Mouse (Mus musculus) liver, embryonic 16.5 days (tissue): ENCODE results near the gene 1700080E11Rik. TPM values are rescaled to one million over a fixed set of nuclear protein-coding genes. Genes with fewer than 3 reads are reported as not detected.

Experiments
- ATAC-seq: fragments of 200-750 bp; cut with Nextera tagmentation; 2 replicates; pipeline ENCODE4 v1.8.0; 2017; ENCODE audit warnings: low read depth, mild to moderate bottlenecking, moderate number of reproducible peaks, moderate library complexity
- H3K27ac ChIP-seq: fragments of 300-500 bp; sonication (generic); 2 replicates; pipeline ENCODE4 v1.5.1; 2014; ENCODE audit warnings: mild to moderate bottlenecking, low read length
- H3K27me3 ChIP-seq: fragments of 300-500 bp; sonication (generic); 2 replicates; pipeline ENCODE4 v1.6.1; 2014; ENCODE audit warnings: low read depth, low read length, mixed read lengths; ENCODE audit not compliant: control insufficient read depth, insufficient read depth
- H3K36me3 ChIP-seq: fragments of 300-500 bp; sonication (generic); 2 replicates; pipeline ENCODE4 v1.6.1; 2014; ENCODE audit warnings: mild to moderate bottlenecking; ENCODE audit not compliant: control insufficient read depth, insufficient read depth
- H3K4me1 ChIP-seq: fragments of 300-500 bp; sonication (generic); 2 replicates; pipeline ENCODE4 v1.6.1; 2014; ENCODE audit warnings: low read depth, low read length, mixed read lengths; ENCODE audit not compliant: control insufficient read depth
- H3K4me2 ChIP-seq: fragments of 300-500 bp; sonication (generic); 2 replicates; pipeline ENCODE4 v1.6.1; 2014; ENCODE audit warnings: low read depth, low read length, mixed read lengths
- H3K4me3 ChIP-seq: fragments of 300-500 bp; sonication (generic); 2 replicates; pipeline ENCODE4 v1.5.1; 2014; ENCODE audit warnings: low read depth, mild to moderate bottlenecking, low read length
- H3K9ac ChIP-seq: fragments of 300-500 bp; sonication (generic); 2 replicates; pipeline ENCODE4 v1.6.1; 2014; ENCODE audit warnings: low read depth, low read length
- H3K9me3 ChIP-seq: fragments of 300-500 bp; sonication (generic); replicated peaks from 2 replicates; pipeline ENCODE4 v1.6.1; 2016; ENCODE audit warnings: low read length; ENCODE audit not compliant: control insufficient read depth
- WGBS: fragments of 180-500 bp; shearing (Covaris S2); extraction: QIAGEN DNeasy Blood & Tissue Kit; methylation state at CpG from one replicate; pipeline ENCODE4 v1.1.7; 2014; ENCODE audit not compliant: insufficient replicate concordance; 5-methylcytosine and 5-hydroxymethylcytosine counted together
- polyA plus RNA-seq: library from polyadenylated mRNA; unstranded; fragments of >200 nt; fragmentation: Nextera tagmentation; extraction: Ambion mirVana; gene quantifications from 2 replicates; pipeline ENCODE4 v1.2.1, GENCODE M21; 2015

1700080E11Rik gene
- not detected in 2 replicates for polyA plus RNA-seq

DNA sequence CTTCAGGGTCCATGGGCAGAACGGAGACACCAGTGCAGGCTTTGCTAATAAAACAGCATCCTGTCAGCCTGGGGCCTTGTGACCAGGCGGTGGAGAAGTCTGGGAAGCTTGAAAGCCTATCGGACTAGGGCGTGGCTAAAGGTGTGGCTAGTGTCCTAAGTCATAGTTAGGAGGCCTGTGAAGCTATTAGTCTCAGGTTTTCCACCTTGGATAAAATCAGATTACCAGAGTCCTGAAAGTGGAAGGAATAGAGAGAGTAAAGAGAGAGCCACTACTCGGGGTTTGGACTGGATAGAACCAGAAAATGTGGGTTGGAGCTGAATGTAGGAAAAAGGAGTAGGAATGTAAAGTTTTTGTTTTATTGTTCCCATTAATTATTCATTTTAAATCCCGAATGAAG is at the start of gene 1700080E11Rik:
TSS of gene 1700080E11Rik (minus strand) at position 101 of the 400 bp plus-strand sequence.
- no peak within 1 kb of the TSS for H3K9ac ChIP-seq
- no peaks in the 10 kb centered on the region for H3K27me3 ChIP-seq
- no peak for ATAC-seq
- H3K4me1 ChIP-seq: no peaks in the 10 kb centered on the region
- no peaks in the 10 kb centered on the region for H3K9me3 ChIP-seq
- no peak within 1 kb of the TSS for H3K27ac ChIP-seq
- no peak within 1 kb of the TSS for H3K4me3 ChIP-seq
- 65% methylated on average over 6 of the region's 6 CpGs for WGBS
- H3K36me3 ChIP-seq: no peaks in the 10 kb centered on the region
- no peak within 1 kb of the TSS for H3K4me2 ChIP-seq

DNA sequence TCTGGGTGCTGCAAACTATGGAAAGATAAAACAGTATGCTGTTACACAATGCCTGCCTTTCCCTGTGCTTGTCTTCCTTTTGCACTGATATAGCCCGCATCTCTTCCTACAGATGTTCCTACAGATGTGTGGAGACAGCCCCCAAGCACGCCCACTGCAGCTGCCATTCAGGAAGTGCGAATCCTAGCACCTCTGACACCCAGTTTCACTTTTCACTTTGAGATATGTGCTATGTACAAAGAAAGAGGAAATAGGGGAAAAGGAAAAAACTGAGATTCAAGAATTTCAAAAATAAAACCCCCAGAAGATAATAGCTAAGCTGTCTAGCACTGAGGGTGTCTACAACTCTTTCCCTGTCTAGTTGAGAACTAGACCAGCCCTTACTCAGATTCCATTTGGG is 41.8 kb upstream of the 1700080E11Rik start:
- H3K9me3 ChIP-seq: no peaks in the 10 kb centered on the region
- ATAC-seq: no peak
- H3K4me1 ChIP-seq: no peaks in the 10 kb centered on the region
- no peak overlapping the region for H3K4me2 ChIP-seq
- no peaks in the 10 kb centered on the region for H3K36me3 ChIP-seq
- H3K9ac ChIP-seq: no peak overlapping the region
- H3K27me3 ChIP-seq: no peaks in the 10 kb centered on the region
- H3K4me3 ChIP-seq: no peak overlapping the region
- H3K27ac ChIP-seq: no peak overlapping the region
- WGBS: 37% methylated on average over 3 of the region's 3 CpGs

DNA sequence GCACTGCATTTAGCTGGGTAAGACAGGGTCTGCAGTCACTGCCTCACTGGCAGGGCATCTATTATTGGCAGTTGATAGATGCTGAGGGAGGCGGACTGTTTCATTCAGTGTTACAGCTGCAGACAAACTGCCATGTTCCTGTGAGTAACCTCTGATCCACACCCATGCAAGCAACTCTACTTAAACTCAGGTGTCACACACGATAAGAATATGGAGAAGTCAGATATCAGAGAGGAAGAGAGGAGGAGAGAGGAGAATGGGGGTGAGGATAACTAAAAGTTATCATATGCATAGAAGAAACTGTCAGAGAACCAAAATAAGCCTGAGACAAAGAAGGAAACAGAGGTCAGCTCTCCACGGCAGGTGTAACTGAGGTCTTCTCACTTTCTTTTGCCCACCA is 37.5 kb upstream of the 1700080E11Rik start:
- Histone ChIP-seq H3K4me3 (no peak overlapping the region), H3K9me3 (no peaks in the 10 kb centered on the region), H3K4me2 (no peak overlapping the region), H3K27ac (no peak overlapping the region), H3K36me3 (no peaks in the 10 kb centered on the region), H3K4me1 (no peaks in the 10 kb centered on the region), H3K27me3 (no peaks in the 10 kb centered on the region), H3K9ac (no peak overlapping the region)
- no peak for ATAC-seq
- 52% methylated on average over 3 of the region's 3 CpGs for WGBS

DNA sequence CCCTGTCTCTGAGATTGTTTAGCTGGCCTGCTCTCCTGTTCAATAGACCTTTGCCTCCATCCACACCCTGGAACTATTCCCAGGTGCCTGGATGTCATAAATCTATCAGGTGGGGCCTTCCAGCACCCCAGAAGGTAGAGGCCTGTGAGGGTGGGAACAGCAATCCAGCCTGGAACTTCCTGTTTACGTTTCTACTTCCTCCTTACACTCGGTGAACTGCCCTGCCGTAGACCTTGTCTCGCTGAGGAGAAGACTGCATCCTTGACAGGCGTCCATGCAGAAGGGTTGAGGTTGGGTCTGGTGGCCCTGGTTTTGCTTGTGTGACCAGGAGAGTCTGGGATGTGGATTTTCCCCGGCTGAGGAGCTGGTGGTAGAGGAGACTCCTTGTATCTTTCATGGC is 5.7 kb downstream of the 1700080E11Rik start:
- no peak overlapping the region for H3K9ac ChIP-seq
- H3K4me3 ChIP-seq: no peak overlapping the region
- no peaks in the 10 kb centered on the region for H3K9me3 ChIP-seq
- no peaks in the 10 kb centered on the region for H3K36me3 ChIP-seq
- no peak overlapping the region for H3K4me2 ChIP-seq
- ATAC-seq: no peak
- no peak overlapping the region for H3K27ac ChIP-seq
- H3K27me3 ChIP-seq: no peaks in the 10 kb centered on the region
- H3K4me1 ChIP-seq: no peaks in the 10 kb centered on the region
- 34% methylated on average over 6 of the region's 6 CpGs for WGBS

DNA sequence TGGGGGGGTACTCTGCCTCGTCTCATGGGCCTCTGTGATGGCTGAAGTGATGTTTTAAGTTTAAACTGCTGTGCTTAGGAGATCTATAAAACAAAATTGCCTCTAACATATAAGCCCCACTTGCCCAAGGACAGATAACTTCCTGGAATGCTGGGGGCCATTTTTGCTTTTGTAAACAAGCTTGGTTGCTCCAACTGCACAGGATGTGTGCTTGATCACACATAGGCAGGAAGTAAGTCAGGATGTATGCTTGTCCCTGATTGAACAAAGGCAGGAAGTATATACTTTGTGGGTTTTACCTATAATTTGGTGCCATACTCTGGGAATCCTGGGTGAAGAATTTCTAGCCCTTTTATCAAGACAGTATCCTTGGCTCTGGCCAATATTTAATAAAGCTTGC is 8.5 kb downstream of the 1700080E11Rik start:
- peaks cover 5% of the 10 kb centered on the region for H3K4me1 ChIP-seq
- no peaks in the 10 kb centered on the region for H3K27me3 ChIP-seq
- H3K9ac ChIP-seq: no peak overlapping the region
- no peaks in the 10 kb centered on the region for H3K9me3 ChIP-seq
- no peak overlapping the region for H3K4me2 ChIP-seq
- H3K36me3 ChIP-seq: no peaks in the 10 kb centered on the region
- WGBS: 24% methylated on average over 1 of the region's 1 CpGs
- H3K27ac ChIP-seq: no peak overlapping the region
- no peak overlapping the region for H3K4me3 ChIP-seq
- no peak for ATAC-seq

DNA sequence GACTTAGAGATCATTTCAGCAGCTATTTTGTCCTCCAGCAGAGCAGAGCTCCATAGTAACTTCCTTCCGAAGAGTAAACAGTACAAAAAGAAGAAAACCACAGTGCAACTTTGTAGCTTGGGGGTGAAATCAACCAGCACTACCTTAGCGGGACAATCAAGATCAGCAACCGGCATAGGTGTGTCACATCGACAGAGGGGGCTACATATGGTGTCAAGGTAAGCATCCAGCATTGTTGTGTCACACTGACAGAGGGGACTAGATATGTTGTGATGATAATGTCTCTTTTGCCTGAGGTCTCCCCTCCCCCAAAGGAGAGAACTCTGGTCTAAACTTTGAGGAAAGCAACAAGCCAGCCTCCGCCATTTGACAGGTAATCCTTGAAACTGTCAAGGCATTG is 10.4 kb downstream of the 1700080E11Rik start:
- H3K27me3 ChIP-seq: no peaks in the 10 kb centered on the region
- H3K27ac ChIP-seq: no peak overlapping the region
- peaks cover 12% of the 10 kb centered on the region for H3K4me1 ChIP-seq
- no peaks in the 10 kb centered on the region for H3K9me3 ChIP-seq
- H3K4me3 ChIP-seq: no peak overlapping the region
- ATAC-seq: no peak
- no peak overlapping the region for H3K4me2 ChIP-seq
- no peak overlapping the region for H3K9ac ChIP-seq
- 63% methylated on average over 5 of the region's 5 CpGs for WGBS
- no peaks in the 10 kb centered on the region for H3K36me3 ChIP-seq

DNA sequence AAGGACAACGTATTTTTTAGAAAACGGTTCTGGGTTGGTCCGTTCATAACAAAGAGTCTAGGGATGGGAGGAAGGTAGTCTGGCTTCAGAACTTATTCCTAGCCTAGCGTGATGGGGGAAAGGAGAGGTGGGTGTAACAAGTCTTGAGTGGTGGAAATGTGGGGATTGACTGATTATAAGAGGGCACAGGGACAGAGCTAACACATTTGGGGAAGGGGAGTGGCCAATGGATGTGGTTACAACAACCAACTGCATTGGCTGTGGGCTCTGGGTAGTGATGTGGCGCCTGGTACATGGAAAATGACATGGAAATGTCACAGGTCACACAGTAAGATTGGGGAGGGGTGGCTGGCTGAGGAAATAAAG is 12.9 kb downstream of the 1700080E11Rik start:
- no peak overlapping the region for H3K27ac ChIP-seq
- H3K4me2 ChIP-seq: peak overlapping the region; percentile 92
- WGBS: 21% methylated on average over 5 of the region's 5 CpGs
- peak overlapping the region; percentile 78; the same call in 1 of the 2 replicates for H3K9ac ChIP-seq
- H3K4me3 ChIP-seq: peak overlapping the region; percentile 84
- no peaks in the 10 kb centered on the region for H3K9me3 ChIP-seq
- ATAC-seq: peak; percentile 2
- H3K36me3 ChIP-seq: no peaks in the 10 kb centered on the region
- H3K27me3 ChIP-seq: no peaks in the 10 kb centered on the region
- peaks cover 12% of the 10 kb centered on the region for H3K4me1 ChIP-seq

DNA sequence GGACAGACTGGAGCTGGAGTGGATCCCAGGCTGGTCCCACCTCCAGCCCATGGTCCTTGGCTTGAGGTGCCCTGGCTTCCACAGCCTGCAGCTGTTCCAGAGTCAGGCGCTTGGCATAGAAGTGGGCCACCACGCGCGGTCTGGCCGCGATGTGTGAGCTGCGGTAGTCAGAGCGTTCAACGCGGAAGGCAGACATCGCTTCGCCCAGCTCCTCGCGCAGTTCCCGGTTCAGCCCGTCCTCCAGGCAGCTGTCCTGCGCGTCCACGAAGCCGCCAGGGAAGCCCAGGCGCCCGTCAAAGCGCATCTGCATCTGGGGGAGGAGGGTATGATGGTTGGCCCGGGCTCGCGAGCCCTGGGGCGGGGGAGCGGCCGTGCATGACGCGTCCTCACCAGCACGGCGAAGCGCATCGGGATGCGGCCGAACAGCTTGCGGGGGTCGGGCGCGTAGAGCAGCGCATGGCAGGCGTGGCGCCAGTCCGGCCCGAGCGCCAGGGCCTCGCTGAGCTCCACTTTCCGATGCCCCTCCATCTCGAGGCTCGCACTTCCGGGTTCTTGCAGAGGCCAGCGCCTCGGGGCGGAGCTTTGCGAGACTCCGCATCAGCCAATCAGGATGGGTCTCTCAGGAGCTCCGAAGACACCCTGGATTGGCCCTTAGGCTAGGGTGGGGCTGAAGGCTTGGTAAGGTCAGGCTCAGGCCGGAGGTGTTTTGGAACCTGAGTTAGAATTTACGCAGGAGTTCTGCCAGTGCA is 13.5 kb downstream of the 1700080E11Rik start, which contains the start of gene Nudt16:
TSS of gene Nudt16 (minus strand) at position 572 of the 749 bp plus-strand sequence.
- Histone ChIP-seq H3K9me3 (no peaks in the 10 kb centered on the region), H3K9ac (peak within 1 kb of the TSS; percentile 78), H3K27ac (peak within 1 kb of the TSS; percentile 50), H3K4me1 (peaks cover 12% of the 10 kb centered on the region), H3K4me2 (peak within 1 kb of the TSS; percentile 92), H3K36me3 (no peaks in the 10 kb centered on the region), H3K27me3 (no peaks in the 10 kb centered on the region), H3K4me3 (peak within 1 kb of the TSS; percentile 84)
- ATAC-seq: peak; percentile 99
- under 1% methylated on average over 60 of the region's 60 CpGs for WGBS

DNA sequence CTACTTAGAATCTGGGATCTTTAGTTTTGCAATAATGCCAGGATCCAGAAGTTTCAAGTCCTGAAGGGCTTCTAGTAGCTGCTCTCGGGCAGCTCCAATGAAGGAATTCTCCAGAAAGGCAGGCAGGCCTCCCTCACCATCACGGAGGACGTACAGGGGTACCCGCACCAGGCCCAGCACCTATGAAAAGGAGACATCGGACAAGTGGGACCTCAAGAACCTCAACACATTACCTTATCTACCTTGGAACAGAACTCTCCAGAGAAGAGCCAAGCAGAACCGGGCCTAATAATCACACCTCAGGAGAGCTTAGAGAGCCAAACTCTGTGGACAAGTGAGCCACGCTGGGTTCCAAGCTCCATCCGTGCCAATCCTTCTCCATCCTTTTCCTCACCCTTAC is 14.6 kb downstream of the 1700080E11Rik start:
- H3K4me1 ChIP-seq: peaks cover 12% of the 10 kb centered on the region
- no peak overlapping the region for H3K9ac ChIP-seq
- H3K4me2 ChIP-seq: peak overlapping the region; percentile 92
- H3K27ac ChIP-seq: no peak overlapping the region
- H3K36me3 ChIP-seq: no peaks in the 10 kb centered on the region
- H3K27me3 ChIP-seq: no peaks in the 10 kb centered on the region
- H3K9me3 ChIP-seq: no peaks in the 10 kb centered on the region
- no peak overlapping the region for H3K4me3 ChIP-seq
- ATAC-seq: no peak
- 83% methylated on average over 8 of the region's 8 CpGs for WGBS
